Mouse (Mus musculus) Muller cell, postnatal 12 days (primary cell): ENCODE measurements around the gene Gm49393.

Source experiments
- DNase-seq: peaks from one replicate; pipeline ENCODE4 v3.0.0-alpha.2; 2015; ENCODE audit errors: inconsistent ontology term

Gm49393 gene

GRCm38 (mm10) chr13:60809690-60810089 is 125.7 kb downstream of the Gm49393 start:
- no peak for DNase-seq
